Mouse (Mus musculus): ENCODE data around the gene Ssrp1.

Gene Ssrp1

DNA sequence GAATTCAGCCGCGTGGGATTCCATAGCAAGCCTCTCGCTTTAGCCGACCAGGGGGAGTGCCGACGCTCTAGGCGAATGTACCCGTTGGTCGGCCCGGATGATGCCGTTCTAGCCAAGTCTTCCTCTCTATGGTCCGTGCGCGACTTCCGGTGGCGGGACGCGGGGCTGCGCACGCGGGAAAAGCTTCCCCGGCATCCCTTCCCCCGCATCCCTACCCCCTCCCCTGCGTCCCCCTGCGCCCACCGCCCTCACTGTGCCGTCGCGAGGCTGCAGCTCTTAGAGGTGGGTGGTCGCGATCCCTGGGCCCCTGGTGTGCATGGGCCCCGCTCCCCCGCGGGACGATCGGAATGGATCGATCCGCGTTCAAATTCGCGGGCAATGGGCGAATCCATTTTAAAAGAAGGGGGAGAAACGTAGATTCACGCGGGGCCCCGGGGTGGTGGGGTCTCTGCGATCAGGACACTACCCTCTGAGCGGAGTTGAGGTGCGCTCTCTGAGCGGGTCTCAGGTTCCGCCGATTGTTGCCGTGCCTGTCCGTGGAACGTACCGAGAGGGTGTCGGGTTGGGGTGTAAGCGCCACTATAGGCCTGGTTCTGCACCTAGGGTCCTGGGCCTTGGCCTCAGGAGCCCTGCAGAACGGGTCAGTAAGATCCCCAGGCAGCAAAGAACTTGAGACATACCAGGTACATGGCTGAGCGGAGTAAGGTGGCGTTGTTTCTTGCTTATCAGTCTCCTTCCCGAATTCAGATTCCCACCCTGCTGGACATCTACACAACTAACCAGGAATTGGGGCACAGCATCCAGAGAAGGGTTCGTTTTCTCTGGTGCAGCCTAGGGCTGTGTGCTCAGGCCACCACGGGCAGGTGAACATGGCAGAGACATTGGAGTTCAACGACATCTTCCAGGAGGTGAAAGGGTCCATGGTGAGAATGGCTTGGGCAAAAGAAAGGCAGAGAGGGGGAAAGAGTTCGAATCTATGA is at the start of gene Ssrp1, which contains the start of gene P2rx3:
Gene Ssrp1 (plus strand): TSS at position 188 of the 980 bp plus-strand sequence.
Gene P2rx3 (minus strand): TSS at position 416 of the 980 bp plus-strand sequence.
- DNase-seq (ENCODE audit: low read depth, low spot score) = peak; percentile 96

DNA sequence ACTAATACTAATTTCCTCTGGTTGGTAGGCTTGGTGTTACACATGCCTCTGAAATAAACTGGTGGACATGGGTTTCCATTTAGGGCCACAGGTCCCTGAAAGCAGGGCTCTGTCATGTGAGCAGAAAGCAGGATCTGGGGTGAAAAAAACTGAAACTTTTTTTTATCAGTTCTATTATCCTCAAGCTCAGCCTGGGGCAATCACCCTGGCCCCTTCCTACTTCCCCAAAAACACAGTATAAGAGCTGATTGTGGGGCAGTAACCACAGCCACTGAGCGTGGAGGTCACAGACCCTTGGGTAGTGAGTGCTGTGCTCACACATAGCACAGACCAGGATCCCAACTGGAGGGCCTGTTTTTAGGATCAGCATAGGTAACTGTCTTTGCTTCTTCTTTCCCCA is 49.1 kb upstream of the Ssrp1 start, which contains the start of gene Prg3:
Gene Prg3 (plus strand): TSS at position 286 of the 400 bp plus-strand sequence.
- DNase-seq (ENCODE audit: low read depth, low spot score) = no peak

- DNase-seq (ENCODE audit: low read depth, low spot score) = no peak
Observed at GRCm38 (mm10) chr2:84996376-84996775, 40.7 kb upstream of the Ssrp1 start.

- no peak for DNase-seq (ENCODE audit: low read depth, low spot score)
Observed at GRCm38 (mm10) chr2:84999486-85000181, 37.4 kb upstream of the Ssrp1 start.

GRCm38 (mm10) chr2:85001497-85001896 is 35.5 kb upstream of the Ssrp1 start:
- DNase-seq (ENCODE audit: low read depth, low spot score) = no peak

DNA sequence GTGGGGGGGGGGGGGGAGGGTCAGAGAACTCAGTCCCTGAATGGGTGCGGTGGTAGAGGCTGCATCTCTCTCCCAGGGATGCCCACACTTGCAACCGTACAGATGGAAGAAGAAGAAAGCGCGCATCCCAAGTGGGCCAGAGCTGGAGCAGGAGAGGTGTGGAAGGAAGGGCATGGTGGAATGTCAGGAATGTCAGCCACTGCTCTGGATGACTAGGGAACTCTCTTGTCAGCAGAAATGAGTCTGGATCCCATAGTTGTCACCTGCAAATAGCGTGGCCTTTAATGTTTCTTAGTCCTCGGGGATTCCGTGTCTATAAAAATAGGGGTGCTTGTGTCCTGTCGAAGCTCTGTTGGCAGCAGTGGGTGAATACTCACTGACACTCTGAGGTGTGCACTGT is 34.5 kb upstream of the Ssrp1 start:
- DNase-seq (ENCODE audit: low read depth, low spot score) = peak; percentile 43

DNA sequence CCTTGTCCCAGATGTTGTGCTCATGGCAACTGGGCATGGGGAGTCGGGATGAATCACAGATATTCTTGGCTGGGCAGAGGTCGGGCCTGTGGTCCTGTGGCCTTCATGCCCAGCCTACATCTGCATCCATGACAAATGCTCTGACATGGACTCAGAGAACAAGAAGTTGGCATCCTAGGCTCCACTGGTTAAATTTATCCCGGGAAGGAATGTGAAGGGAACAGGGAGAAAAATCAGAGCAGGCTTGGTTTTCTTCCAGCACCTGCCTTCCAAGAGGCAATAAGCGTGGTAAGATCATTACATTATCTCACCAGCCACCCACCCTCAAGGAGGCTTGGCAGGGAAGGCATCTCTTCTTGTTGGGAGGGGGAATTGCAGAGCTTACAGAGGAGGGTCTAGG is 32.7 kb upstream of the Ssrp1 start:
- DNase-seq (ENCODE audit: low read depth, low spot score) = no peak

GRCm38 (mm10) chr2:85006600-85006999 is 30.4 kb upstream of the Ssrp1 start:
- DNase-seq (ENCODE audit: low read depth, low spot score) = no peak

DNA sequence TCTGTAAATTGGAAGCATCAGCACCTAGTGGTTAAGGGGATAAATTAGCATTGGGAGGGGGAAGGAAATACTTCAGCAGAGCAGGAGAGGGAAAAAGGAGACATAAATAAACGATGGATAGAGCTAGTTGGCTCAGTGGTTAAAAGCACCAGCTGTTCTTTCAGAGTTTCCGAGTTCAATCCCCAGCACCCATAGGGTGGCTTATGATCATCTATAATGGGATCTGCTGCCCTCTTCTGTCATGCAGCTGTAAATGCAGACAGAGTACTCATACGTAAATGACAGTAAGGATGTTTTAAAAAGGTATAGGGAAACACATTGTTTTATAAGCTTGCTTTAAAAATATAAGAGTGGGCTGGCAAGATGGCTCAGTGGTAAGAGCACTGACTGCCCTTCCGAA is 29.3 kb upstream of the Ssrp1 start:
- DNase-seq (ENCODE audit: low read depth, low spot score) = peak; percentile 47

DNA sequence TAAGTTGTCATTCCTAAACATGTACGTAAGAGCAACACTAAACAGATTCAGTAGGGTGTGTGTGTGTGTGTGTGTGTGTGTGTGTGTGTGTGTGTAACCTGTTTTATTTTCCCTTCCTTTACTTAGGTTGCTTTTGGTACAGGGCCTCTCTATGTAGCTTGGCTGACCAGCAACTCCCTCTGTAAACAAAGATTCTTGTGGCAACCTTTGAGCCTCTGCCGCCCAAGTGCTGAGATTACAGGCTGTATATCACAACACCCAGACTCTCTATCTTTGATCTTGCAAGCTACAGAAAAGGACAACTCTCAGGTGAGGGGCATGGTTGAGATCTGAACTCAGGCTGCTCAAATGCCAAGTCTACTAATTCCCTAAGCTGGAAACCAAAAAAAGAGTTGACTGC is 27.8 kb upstream of the Ssrp1 start:
- no peak for DNase-seq (ENCODE audit: low read depth, low spot score)

GRCm38 (mm10) chr2:85011906-85012604 is 25.0 kb upstream of the Ssrp1 start:
- no peak for DNase-seq (ENCODE audit: low read depth, low spot score)

GRCm38 (mm10) chr2:85012679-85013078 is 24.4 kb upstream of the Ssrp1 start:
- no peak for DNase-seq (ENCODE audit: low read depth, low spot score)

- no peak for DNase-seq (ENCODE audit: low read depth, low spot score)
Observed at GRCm38 (mm10) chr2:85013826-85014587, 23.0 kb upstream of the Ssrp1 start.

GRCm38 (mm10) chr2:85014588-85014982 is 22.4 kb upstream of the Ssrp1 start:
- no peak for DNase-seq (ENCODE audit: low read depth, low spot score)

GRCm38 (mm10) chr2:85022043-85022442 is 15.0 kb upstream of the Ssrp1 start:
- peak; percentile 56 for DNase-seq (ENCODE audit: low read depth, low spot score)

DNA sequence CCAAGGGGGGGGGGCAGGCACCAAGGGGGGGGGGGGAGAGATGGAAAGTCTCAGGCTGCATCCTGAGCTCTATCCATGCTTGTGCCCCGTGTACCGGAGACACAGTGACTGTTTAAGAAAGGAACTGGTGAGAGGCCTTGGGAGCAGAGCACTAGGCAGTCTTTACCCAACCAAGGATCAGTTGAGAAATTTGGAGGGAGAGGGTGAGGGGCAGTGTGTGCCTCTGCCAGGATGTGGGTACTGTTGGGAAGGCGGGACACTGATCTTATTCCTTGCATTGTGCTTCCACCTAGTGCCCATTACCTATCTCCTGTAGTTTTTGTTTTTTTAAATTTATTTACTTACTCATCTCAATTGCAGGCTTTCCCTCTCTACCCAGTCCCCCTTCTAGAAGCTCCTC is 10.9 kb upstream of the Ssrp1 start:
- no peak for DNase-seq (ENCODE audit: low read depth, low spot score)

DNA sequence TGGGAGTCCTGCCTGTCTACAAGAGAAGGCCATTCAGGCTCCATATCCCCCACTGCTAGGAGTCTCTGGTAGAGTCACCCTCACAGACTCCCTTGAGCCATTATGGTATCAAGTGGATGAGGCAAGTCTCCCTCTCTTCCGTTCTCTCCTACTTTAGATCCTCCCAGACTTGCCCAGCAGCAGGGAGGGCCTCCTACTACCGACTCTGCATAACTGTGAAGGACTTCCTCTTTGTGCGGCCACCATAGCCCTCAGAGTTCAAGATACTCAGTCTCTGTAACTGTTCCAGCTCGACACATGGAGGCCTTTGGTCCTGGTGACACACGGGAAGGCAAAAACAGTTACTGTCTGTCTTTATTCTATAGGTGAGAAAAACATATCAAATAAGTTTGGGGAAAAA is 9.8 kb upstream of the Ssrp1 start:
- no peak for DNase-seq (ENCODE audit: low read depth, low spot score)

DNA sequence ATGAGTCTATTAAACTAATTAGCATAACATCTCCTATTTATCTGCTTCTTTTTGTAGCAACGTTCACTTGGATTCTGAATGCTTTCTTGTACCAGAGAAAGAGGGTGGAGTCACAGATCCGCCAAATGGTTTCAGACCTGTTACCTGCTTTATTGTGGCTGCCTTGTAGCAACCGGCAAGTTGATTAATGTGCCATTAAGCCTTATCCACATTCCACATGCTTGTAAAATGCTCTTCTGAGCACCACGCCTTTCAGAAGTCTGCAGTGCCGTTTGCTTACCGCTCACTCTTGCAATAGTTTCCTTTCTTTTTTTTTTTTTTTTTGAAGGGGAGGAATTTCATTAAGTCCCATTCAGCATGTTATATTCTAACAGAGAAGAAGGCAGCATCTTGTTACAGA is 7.1 kb upstream of the Ssrp1 start:
- DNase-seq (ENCODE audit: low read depth, low spot score) = no peak

GRCm38 (mm10) chr2:85030989-85031388 is 6.0 kb upstream of the Ssrp1 start:
- no peak for DNase-seq (ENCODE audit: low read depth, low spot score)

DNA sequence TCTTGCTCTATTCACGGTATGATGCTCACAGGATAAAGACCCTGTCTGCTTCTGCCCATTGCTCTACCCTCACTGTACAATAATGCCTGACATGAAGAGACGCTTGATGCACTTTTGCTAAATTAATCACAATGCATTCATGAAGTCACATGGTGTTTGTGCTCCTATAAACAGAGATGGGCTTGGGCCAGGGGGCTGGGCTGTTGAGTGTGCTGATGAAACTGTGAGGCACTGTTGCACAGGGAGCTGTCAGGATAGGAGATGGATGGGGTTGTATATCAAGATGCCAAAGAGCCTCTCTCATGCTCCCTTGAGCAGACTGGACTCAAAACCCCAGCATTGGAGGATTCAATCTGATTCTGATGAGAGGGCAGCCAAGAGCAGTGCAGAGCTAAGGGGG is 3.9 kb upstream of the Ssrp1 start:
- DNase-seq (ENCODE audit: low read depth, low spot score) = no peak

GRCm38 (mm10) chr2:85034169-85034568 is 2.9 kb upstream of the Ssrp1 start:
- DNase-seq (ENCODE audit: low read depth, low spot score) = no peak
